In genomic region chr9:113518482-113518881, GRCm38 (mm10) we compare ENCODE assay signal across 16 mouse cellular contexts.
DNase-seq lines count a peak whose midpoint lies in the region.
"Had no signal": no experiment of that assay in that cellular context is flagged by ENCODE, and none has a peak within 500 bp of the region (broad histone marks: within the 10 kb centered on the region; RNA-seq: fewer than 3 reads in every experiment).

No protein-coding gene starts in this region.

- peak; percentile 2 for DNase-seq in embryo, embryonic 10 days (ENCODE audit: low spot score)
- no peak for DNase-seq in embryo, embryonic 9.5 days (ENCODE audit: extremely low spot score)
- DNase-seq in heart, adult 11 months, result peak; percentile 60
- no peak for DNase-seq in heart, adult 18-20 months
- peak; percentile 51 for DNase-seq in layer of hippocampus, adult 9-11 months
- DNase-seq in layer of hippocampus, postnatal 25 days (ENCODE audit: extremely low spot score in 1 of 2, low spot score in 1 of 2), result no peak
- DNase-seq in right cerebral cortex, postnatal 10 days (ENCODE audit: low spot score in 2 of 2), result peak; percentile 15 to 25
- no peak for DNase-seq in right cerebral cortex, postnatal 25 days
- DNase-seq: adrenal gland, postnatal 10 days; cerebellum, adult 11-12 months; cerebellum, adult 8-10 months; cerebellum, postnatal 10 days; cerebellum, postnatal 36 days; gastrocnemius, postnatal 25 days; heart, postnatal 14 days; heart, postnatal 4 days had no signal

Comparison
In these comparisons a context has a peak if more than half of its experiments do, and no peak if none do; other contexts are left out.
1. DNase-seq: peak in embryo, embryonic 10 days (single experiment), heart, adult 11 months (single experiment), layer of hippocampus, adult 9-11 months (single experiment) and right cerebral cortex, postnatal 10 days (2 of 2); none in embryo, embryonic 9.5 days (single experiment), heart, adult 18-20 months (0 of 2), layer of hippocampus, postnatal 25 days (0 of 2) and right cerebral cortex, postnatal 25 days (single experiment).